Mouse (Mus musculus): ENCODE measurements around the gene Inpp5a. TPM values are rescaled to one million over a fixed set of nuclear protein-coding genes. Genes with fewer than 3 reads are reported as not detected.

Gene Inpp5a
- total RNA-seq, 2 experiments from 2014 or later = 14.7 to 20.1 TPM

DNA sequence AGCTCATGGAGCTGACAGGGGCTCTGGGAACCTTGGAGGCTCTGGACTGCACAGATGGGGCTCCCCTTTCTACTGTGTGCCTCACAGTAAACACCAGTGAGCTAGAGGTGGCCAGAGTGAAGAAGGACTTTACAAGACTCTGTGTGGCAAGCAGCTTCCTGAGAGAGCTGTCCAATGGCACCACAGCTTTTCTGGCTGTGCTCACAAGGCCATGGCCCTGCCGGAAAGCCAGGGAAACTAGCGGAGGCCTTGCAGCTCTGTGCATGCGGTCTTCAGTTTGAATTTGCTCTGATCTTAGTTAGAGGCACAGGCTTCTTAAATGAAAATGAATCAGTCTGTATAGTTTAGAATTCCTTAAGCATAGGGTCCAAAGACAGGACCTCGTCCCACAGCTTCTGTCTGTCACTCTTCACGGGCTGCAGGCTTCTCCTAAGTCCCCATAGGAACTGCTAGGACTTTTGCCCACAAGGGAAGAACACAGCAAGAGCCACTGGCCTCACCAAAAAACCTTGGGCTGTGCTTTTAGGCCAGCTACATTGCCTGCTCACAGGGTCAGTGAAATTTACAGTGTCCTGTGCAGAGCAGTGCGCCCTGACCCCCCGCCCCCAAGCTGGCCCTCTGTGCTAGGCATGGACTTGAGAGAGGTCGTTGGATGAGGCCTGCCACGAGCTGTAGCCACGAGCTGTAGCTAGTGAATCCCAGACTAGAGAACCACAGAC lies 78.4 kb downstream of the Inpp5a start:
- ATAC-seq (replicated peaks; ENCODE audit: low FRiP score, poor library complexity, severe bottlenecking) = no peak

DNA sequence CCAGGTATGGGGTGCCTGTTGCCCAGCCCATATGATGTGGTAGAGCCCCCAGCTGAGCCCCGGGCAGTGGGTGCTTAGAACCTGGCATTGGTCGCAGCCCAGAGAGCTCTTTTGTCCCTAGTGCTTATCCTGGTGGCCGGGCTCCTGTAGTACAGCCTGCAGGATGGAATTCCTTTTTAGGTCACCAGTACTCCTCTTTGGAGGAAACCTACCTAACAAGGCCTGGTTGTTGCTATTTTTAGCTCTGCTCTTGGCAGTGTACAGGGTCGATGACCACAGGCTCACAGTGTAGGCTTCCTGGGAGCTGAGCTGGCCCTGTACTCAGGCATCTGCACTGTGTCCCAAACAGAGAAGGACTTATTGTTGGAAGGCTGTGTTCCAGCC lies 79.0 kb downstream of the Inpp5a start:
- ATAC-seq (replicated peaks; ENCODE audit: low FRiP score, poor library complexity, severe bottlenecking) = no peak

DNA sequence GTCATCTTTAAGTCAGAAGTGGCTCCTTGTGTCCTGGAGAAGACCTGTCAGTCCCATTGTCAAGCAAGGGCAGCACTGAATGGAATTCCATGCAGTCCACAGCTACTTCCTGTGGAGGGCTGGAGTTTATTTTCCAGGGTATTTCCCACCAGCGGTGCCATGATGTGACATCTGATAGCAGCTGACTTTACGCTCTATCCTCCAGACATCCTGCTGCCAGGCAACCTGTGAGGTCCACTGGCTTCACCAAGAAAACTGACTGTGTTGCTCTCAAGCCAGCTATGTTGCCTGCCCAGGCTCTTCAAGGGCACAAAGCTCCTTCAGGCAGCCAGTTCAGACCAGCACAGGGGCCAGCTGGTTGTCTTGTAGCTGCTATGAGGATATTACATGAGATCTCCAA lies 79.5 kb downstream of the Inpp5a start:
- ATAC-seq (replicated peaks; ENCODE audit: low FRiP score, poor library complexity, severe bottlenecking) = no peak

DNA sequence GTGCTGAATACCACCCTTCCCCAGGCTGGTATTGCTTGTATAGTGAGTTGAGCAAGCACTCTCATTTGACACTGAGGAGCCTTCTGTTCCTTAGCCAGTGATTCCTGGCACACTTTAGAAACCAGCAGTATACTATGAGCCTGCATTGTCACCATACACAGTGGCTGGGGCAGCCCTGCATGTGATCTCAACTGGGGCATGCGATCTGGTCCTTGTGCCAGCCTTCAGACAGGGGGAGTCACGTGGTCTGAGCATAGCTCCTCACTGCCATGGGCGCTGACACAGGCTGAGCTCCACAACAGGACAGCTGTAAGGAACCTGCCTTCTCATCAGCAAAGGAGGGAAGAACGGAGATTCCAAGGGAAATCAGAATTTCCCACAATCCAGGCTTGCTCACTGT lies 80.5 kb downstream of the Inpp5a start:
- ATAC-seq (replicated peaks; ENCODE audit: low FRiP score, poor library complexity, severe bottlenecking) = no peak

DNA sequence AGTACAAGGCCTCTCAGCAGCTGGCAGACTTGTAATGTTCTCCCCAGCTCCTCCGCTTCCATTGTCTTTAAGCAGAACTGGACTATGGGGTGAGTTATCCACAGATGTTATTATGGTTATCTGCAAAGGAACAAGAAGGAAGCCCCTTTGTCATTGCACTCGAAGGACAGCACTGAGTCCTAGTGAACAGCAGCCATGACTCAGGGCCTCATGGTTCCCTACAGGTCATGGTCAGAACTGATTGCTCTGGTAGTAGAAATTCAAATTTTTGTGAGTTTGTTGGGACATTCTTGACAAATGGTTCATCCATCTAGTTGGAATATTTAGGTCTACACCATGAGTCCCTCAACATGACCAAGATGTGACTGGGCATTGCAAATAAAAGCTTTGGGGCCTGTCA lies 81.6 kb downstream of the Inpp5a start:
- ATAC-seq (replicated peaks; ENCODE audit: low FRiP score, poor library complexity, severe bottlenecking) = no peak

DNA sequence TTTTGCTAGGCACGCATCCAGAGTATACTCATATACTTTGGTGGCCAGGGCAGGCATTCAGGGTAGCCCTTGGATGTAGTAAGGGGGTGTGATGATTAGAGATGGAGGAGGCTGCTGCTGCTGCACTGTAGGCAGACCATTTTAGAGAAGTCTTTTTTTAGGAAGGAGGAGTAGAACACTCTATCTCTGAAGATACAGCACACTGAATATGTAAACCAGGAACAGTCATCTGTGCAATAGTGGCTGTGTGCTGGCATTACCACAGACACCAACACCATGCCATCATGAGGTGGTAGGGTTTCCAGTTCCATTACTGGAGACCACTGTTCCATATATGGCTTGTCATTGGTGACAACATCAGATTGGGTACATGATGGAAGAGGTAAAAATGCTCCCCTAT lies 83.1 kb downstream of the Inpp5a start:
- no peak for ATAC-seq (replicated peaks; ENCODE audit: low FRiP score, poor library complexity, severe bottlenecking)

DNA sequence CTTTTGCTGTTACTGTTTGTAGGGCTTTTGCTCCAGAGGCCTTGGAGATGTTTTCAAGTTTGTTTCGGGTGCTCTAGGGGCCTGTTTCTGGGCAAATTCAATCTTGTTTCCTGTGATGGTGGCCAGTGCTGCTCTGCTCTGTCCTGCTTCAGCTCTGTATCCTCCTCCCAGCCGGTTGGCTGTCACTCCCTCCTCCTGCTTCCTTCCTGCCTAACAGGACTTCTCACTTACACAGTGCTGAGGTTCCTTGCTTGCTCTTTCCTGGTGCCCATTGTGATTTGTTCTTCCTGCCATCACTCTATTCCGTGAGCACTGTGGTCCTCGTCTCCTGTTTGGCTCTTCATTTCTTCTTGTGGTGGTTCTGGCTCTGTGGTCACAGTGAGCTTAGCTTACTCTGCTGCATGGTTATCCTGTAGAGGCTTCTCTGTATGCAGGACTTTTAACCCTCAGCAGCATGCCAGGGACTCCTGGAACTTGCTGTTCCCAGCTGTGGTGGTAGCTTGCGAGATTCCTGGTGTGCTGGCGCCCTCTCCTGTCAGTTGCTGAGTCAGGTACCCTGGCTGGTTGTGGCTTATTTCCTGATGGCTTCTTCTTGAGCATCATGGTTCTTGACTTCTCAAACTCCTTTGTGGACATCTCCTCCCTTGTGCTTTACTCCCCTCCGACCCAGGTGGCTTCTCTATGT lies 84.1 kb downstream of the Inpp5a start:
- ATAC-seq (replicated peaks; ENCODE audit: low FRiP score, poor library complexity, severe bottlenecking) = no peak

DNA sequence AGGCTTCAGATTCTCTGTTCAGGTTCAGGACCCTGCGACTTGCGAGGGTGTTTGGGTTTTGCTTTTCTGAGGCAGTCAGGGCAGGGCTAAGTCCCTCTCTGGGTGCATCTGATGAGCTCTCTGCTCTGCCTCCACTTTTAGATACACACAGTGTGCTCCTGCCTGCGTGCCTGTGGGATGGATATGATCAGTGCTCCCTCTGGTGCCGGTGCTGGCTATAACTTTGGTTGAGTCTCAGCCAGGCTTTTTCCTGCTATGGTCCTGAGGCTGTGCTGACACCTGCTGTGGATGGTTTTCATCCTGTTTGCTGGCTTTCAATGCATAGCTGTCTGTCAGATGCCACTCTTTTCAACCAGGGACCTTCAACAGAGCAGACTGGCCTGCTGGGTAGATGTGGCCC lies 87.0 kb downstream of the Inpp5a start:
- no peak for ATAC-seq (replicated peaks; ENCODE audit: low FRiP score, poor library complexity, severe bottlenecking)

DNA sequence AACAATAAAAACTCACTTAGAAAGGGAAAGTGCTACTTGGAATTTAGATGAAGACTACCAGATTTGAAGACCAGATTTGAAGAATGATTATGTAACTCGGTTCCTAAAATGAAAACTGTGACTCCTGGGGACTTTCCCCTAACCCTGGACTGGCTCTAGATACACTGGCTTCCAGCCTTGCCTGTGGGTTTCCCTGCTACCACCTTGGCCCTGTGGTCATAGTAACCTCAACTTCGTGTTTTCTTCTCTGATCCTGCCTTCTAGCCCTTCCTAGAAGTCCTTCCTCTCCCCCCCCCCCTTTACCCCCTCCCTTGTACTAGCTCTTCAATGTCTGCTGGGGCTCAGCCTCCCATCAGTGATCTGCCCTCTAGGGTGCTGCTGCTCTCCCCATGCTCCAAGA lies 87.8 kb downstream of the Inpp5a start:
- no peak for ATAC-seq (replicated peaks; ENCODE audit: low FRiP score, poor library complexity, severe bottlenecking)

DNA sequence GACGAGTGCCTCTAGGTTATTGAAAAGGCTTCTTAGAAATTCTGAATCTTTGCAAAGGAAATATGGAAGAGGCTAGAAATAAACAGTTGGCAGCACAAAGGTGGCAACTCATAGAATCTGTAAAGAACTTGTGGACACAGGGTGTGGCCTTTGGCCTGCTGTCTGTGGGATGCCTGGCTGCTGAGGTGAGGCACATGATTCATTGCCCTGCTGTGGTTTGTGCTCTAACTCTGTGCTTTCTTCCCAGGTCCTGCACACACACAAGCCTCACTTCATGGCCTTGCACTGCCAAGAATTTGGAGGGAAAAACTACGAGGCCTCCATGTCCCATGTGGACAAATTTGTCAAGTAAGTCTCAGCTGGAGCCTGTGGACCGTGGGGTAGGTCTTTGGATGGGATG lies 88.8 kb downstream of the Inpp5a start:
- no peak for ATAC-seq (replicated peaks; ENCODE audit: low FRiP score, poor library complexity, severe bottlenecking)

DNA sequence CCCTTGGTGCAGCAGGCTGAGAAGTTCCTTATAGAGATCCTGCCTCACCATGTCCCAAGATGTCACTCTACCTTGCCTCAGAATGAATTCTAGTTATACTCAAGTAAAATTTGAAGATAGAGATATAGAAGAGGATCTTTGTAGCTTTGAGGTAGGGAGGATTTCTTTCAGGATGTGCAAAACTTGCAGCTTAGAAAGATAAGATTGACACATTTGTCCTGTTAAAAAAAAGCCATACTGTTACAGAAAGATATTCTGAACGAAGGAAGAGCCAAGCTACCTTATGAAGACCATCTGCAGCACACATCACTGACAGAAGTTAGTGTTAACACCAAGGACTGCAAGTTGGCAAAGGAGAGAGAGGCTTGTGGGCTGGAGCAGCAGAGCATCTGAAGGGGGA lies 90.2 kb downstream of the Inpp5a start:
- ATAC-seq (replicated peaks; ENCODE audit: low FRiP score, poor library complexity, severe bottlenecking) = no peak

DNA sequence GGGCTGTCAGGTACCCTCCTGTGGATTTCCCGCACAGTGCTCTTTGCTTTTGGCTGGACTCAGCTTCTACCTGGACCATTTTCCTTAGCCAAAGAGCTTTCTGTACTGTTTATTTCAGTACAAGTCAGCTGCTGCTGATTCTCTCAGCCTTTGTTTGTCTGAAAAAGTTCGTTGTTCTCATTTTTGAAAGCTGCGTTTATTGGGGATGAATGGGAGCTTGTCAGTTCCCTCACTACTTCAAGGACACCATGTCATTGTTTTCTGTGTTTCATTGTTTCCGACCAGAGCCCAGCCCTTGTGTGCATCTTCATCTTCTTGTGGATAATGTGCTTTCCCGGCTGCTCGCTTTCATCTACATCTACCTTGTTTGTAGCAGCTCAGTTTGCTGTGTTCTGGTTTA lies 90.7 kb downstream of the Inpp5a start:
- ATAC-seq (replicated peaks; ENCODE audit: low FRiP score, poor library complexity, severe bottlenecking) = no peak

DNA sequence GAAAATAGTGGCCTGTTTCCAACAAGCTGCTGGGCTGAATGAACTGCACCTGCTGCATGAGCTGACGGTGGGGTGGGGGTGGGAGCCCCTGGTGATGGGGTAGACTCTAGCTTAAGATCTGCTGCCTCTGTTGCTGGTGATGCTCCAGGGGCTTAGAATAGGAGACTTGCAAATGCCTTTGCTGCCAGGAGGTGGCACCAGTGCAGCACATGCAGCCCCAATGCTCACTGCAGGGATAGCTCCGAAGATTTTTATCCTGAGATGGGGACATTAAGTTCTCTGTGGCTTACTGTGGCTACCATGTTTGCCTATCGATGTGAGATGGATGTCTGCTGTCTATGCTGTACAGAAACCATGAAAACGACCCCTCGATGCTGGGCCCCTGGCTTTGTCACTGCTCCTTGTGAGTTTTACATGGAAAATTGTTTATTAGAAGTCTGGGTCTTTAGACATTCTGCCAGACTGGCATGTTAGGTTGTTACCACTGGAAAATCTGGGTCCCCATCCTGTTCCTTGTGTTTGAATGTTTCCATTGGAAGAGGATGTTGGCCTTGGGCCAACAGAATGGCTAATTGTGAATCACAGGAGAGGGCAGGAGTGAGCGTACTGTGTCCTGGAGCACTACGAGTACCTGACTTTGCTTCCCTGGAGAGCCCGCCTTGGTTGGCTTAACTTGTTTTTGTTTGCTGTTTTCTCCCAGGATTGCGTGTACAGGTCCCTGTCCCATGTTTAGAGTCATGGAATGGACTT lies 95.5 kb downstream of the Inpp5a start:
- no peak for ATAC-seq (replicated peaks; ENCODE audit: low FRiP score, poor library complexity, severe bottlenecking)

DNA sequence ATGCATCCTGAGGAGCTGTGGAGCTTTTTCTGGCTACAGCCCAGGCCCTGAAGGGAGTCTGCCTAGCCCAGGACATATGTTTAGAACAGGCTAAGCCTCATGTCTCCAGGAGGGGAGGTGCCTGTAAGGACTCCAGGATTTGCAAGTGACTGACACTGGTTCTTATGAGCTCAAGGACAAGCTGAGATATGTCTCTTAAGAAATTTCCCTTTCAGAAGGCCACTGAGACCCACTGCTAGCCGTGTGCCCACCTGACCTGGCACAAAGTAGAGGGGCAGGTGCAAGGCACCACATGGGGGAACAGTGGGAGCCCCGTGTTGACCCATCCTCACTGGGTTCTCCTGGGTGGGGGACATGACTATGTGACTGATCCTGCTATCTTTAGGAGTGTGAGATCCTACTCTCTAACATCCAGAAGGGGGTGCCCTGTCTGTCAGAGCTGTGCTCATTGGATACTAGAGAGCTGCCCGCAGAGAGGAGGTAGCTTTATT lies 100.9 kb downstream of the Inpp5a start:
- ATAC-seq (replicated peaks; ENCODE audit: low FRiP score, poor library complexity, severe bottlenecking) = no peak

DNA sequence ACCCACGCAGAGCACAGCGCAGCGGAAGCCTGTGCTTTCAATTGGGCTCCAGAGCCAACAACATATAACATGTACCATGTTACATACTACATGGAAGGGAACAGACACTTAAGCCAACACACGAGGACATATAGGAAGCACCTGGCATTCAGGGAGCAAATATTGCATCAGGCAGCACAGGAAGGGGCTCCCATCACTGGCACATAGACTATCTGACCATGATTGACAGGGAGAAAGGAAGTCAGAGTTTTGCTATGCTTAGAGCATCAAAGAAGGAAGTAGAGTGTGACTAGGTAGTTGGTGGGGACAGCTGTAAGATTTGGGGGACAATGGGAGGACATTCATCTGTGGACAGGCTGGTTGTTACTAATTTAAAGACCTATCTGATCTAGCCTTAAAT lies 103.4 kb downstream of the Inpp5a start:
- no peak for ATAC-seq (replicated peaks; ENCODE audit: low FRiP score, poor library complexity, severe bottlenecking)

DNA sequence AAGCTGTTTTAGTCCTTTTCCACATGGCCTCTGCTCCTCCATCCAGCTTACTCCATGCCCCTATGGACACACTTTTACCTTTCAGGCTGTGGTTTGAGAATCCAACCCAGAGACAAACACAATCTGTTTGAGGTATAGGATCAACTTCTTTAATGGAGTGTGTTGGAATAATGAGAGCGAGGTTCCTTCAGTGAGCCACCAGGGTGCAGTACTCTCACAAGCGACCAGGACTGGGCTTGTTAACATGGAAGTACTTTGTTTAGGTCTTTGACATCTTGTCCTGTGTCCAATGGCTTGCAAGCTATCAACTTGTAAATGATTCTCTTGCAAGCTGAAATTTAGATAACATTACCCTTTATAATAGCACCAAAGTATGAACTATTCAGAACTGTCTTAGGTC lies 104.0 kb downstream of the Inpp5a start:
- ATAC-seq (replicated peaks; ENCODE audit: low FRiP score, poor library complexity, severe bottlenecking) = no peak

DNA sequence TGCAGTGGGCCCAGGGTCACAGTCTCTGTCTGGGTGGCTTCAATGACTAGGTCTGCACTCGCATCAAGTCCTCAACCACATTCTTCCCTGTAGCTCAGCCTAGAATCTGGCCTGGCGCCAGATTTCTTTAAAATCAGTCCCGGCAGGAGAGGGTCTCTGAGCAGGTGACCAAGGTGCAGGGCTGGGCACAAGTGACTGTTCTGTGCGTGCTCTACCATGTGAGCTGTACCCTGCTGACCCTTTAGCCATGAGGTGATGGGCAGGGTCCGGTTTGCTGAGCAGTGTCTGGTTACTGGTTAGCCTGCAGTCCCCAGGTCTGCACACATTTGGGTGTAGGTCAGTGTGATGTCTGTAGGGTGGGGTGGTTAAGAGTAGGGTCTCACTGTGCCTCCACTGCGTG lies 106.9 kb downstream of the Inpp5a start:
- no peak for ATAC-seq (replicated peaks; ENCODE audit: low FRiP score, poor library complexity, severe bottlenecking)

DNA sequence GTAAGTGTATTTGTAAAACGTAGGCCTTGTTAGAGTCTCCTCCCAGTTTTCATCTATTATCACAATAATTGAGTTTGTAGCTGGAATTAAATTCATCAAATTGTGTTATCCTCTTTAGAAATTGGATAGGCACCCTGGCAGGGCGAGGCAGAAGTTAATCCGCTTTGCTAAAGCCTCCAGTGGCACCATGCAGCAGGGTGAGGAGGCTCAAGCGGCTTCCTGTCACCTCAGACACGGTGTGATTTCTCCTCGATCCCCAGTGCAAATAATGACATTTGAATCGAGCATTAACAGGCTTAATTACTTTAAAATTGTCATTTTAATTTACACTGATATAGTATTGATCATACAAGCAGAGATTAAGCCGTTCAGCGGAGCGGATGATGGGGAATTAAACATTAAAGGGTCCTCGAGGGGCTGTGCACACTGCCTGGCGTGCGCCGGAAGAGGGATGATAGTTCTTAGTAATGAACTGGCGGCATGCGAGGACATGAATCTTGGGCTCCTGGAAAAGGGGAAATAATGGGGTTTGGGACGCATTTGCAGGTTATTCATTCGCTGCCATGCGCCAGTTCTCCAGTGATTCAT lies 109.2 kb downstream of the Inpp5a start:
- no peak for ATAC-seq (replicated peaks; ENCODE audit: low FRiP score, poor library complexity, severe bottlenecking)

DNA sequence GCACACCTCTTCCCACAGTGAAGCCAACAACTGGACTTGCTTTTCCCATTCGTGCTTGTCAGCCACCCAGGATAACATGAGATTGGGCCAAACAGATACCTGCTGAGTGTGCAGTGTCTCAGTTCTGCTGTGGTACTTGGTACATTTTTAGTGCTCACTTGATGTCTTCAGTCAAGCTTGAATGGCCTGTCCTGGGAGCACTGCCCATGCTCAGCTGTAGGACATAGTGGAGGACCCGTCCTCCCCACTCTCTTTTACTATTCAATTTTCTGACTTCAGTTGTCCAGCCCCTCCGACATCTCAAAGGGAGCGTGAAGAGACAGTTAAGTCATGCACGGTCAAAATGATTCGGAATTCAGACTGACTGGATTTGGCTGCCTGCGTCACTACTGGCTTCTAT lies 115.2 kb downstream of the Inpp5a start:
- ATAC-seq (replicated peaks; ENCODE audit: low FRiP score, poor library complexity, severe bottlenecking) = no peak

DNA sequence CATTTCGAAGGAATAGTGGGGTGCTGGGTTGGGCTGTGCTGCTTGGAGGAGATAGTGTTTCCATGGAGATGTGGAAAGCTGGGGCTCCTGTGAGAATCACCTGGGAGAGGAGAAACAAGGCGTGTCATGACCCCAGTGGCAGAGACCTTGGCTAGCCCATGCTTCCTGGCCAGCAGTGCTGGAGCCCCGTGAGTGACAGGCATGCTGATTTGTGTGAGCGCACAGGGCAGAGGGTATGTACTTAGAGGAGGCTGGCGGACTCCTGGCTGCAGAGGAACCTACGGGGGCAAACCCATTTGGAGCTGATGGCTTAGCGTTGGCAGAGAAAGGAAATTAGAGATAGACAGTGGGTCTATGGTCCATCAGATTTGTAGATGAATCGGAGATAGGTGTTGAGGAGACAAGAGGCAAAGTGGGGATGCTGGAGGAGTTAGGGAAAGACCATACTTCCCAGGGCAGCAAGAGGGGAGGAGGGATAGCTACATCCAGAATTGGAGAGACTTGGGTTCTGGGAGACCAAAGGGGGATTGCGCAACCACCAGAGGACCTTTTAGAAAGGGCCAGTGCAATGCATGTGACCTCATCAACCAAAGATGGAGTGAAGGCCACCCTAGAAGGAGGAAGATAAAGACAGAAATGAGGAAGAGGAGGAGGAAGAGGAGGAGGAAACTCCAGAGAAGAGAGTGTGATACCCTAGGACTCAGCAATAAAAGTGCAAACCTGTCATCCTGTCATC lies 117.9 kb downstream of the Inpp5a start:
- no peak for ATAC-seq (replicated peaks; ENCODE audit: low FRiP score, poor library complexity, severe bottlenecking)

Data from erythroid progenitor cell, adult 5-6 weeks (primary cell).